Mouse (Mus musculus) intestine, embryonic 14.5 days (tissue): ENCODE results near the gene Cd200r1. TPM values are rescaled to one million over a fixed set of nuclear protein-coding genes. Genes with fewer than 3 reads are reported as not detected.
"Not testable (repeated sequence)": the region's sequence is repeated elsewhere in the genome, so short reads cannot be mapped to it uniquely, and the experiment has no call there.

ENCODE experiments used
- ATAC-seq: fragments of 200-750 bp; cut with Nextera tagmentation; replicated peaks from 2 replicates; pipeline ENCODE4 v1.8.0; 2017; ENCODE audit warnings: low read depth, moderate number of reproducible peaks, moderate TSS enrichment, moderate library complexity; ENCODE audit not compliant: low FRiP score, low TSS enrichment
- DNase-seq: peaks from one replicate; pipeline ENCODE4 v3.0.0-alpha.2; 2018; ENCODE audit warnings: low spot score
- H3K27ac ChIP-seq: fragments of 300-500 bp; sonication (generic); 2 replicates; pipeline ENCODE4 v1.5.1; 2014; ENCODE audit warnings: low read depth, mild to moderate bottlenecking, control low read depth
- H3K27me3 ChIP-seq: fragments of 300-500 bp; sonication (generic); replicated peaks from 2 replicates; pipeline ENCODE4 v1.6.1; 2014; ENCODE audit warnings: low read length, control low read depth; ENCODE audit not compliant: control insufficient read depth, insufficient read depth
- H3K36me3 ChIP-seq: fragments of 300-500 bp; sonication (generic); 2 replicates; pipeline ENCODE4 v1.6.1; 2014; ENCODE audit warnings: low read length, control low read depth; ENCODE audit not compliant: control insufficient read depth, insufficient read depth
- H3K4me1 ChIP-seq: fragments of 300-500 bp; sonication (generic); replicated peaks from 2 replicates; pipeline ENCODE4 v1.6.1; 2014; ENCODE audit warnings: low read length, control low read depth, mixed read lengths; ENCODE audit not compliant: control insufficient read depth, insufficient read depth
- H3K4me2 ChIP-seq: fragments of 300-500 bp; sonication (generic); 2 replicates; pipeline ENCODE4 v1.6.1; 2014; ENCODE audit warnings: low read length
- H3K4me3 ChIP-seq: fragments of 300-500 bp; sonication (generic); 2 replicates; pipeline ENCODE4 v1.5.1; 2014; ENCODE audit warnings: low read depth, low read length, control low read depth, mixed read lengths
- H3K9ac ChIP-seq: fragments of 300-500 bp; sonication (generic); 2 replicates; pipeline ENCODE4 v1.6.1; 2014; ENCODE audit warnings: mild to moderate bottlenecking, low read length
- H3K9me3 ChIP-seq: fragments of 300-500 bp; sonication (generic); 2 replicates; pipeline ENCODE4 v1.6.1; 2016; ENCODE audit warnings: low read length, control low read depth; ENCODE audit not compliant: control insufficient read depth
- WGBS: fragments of 180-500 bp; shearing (Covaris S2); extraction: QIAGEN DNeasy Blood & Tissue Kit; methylation state at CpG from one replicate; pipeline ENCODE4 v1.1.7; 2014; 5-methylcytosine and 5-hydroxymethylcytosine counted together
- polyA plus RNA-seq: library from polyadenylated mRNA; unstranded; fragments of >200 nt; fragmentation: Nextera tagmentation; extraction: Ambion mirVana; gene quantifications from 2 replicates; pipeline ENCODE4 v1.2.1, GENCODE M21; 2014

Cd200r1 gene
- polyA plus RNA-seq, 1 experiment from 2014 or later: 0.88 TPM

GRCm38 (mm10) chr16:44774201-44774600 is 8.7 kb downstream of the Cd200r1 start:
- WGBS: 84% methylated on average over 6 of the region's 6 CpGs
- H3K36me3 ChIP-seq: no peaks in the 10 kb centered on the region
- no peak for ATAC-seq
- no peak for DNase-seq
- no peak overlapping the region for H3K4me3 ChIP-seq
- H3K9me3 ChIP-seq: no peaks in the 10 kb centered on the region
- H3K9ac ChIP-seq: no peak overlapping the region
- no peak overlapping the region for H3K27ac ChIP-seq
- H3K4me1 ChIP-seq: no peaks in the 10 kb centered on the region
- H3K27me3 ChIP-seq: no peaks in the 10 kb centered on the region
- no peak overlapping the region for H3K4me2 ChIP-seq

- no peak overlapping the region for H3K27ac ChIP-seq
- H3K4me1 ChIP-seq: no peaks in the 10 kb centered on the region
- H3K4me3 ChIP-seq: no peak overlapping the region
- no peak overlapping the region for H3K9ac ChIP-seq
- H3K4me2 ChIP-seq: peak overlapping the region; percentile 24; the same call in 1 of the 2 replicates
- ATAC-seq (no peak), DNase-seq (no peak)
- 62% methylated on average over 17 of the region's 17 CpGs for WGBS
- H3K9me3 ChIP-seq: no peaks in the 10 kb centered on the region
- H3K36me3 ChIP-seq: no peaks in the 10 kb centered on the region
- no peaks in the 10 kb centered on the region for H3K27me3 ChIP-seq
These were observed 13.1 kb downstream of the Cd200r1 start for GRCm38 (mm10) chr16:44778538-44779147.

- DNase-seq (no peak), ATAC-seq (no peak)
- no peaks in the 10 kb centered on the region for H3K27me3 ChIP-seq
- H3K4me2 ChIP-seq: no peak overlapping the region
- no peaks in the 10 kb centered on the region for H3K36me3 ChIP-seq
- H3K4me3 ChIP-seq: no peak overlapping the region
- H3K9ac ChIP-seq: no peak overlapping the region
- H3K27ac ChIP-seq: no peak overlapping the region
- 79% methylated on average over 5 of the region's 5 CpGs for WGBS
- H3K4me1 ChIP-seq: no peaks in the 10 kb centered on the region
- no peaks in the 10 kb centered on the region for H3K9me3 ChIP-seq
These were observed 14.0 kb downstream of the Cd200r1 start for GRCm38 (mm10) chr16:44779494-44779893.

- no peak overlapping the region for H3K9ac ChIP-seq
- H3K4me3 ChIP-seq: no peak overlapping the region
- H3K27me3 ChIP-seq: no peaks in the 10 kb centered on the region
- H3K4me1 ChIP-seq: no peaks in the 10 kb centered on the region
- H3K36me3 ChIP-seq: no peaks in the 10 kb centered on the region
- 72% methylated on average over 4 of the region's 4 CpGs for WGBS
- H3K27ac ChIP-seq: no peak overlapping the region
- ATAC-seq (no peak), DNase-seq (no peak)
- no peaks in the 10 kb centered on the region for H3K9me3 ChIP-seq
- H3K4me2 ChIP-seq: no peak overlapping the region
These were observed 15.2 kb downstream of the Cd200r1 start for GRCm38 (mm10) chr16:44780751-44781150.

GRCm38 (mm10) chr16:44786934-44787333 is 21.4 kb downstream of the Cd200r1 start:
- Histone ChIP-seq H3K4me1 (no peaks in the 10 kb centered on the region), H3K9me3 (no peaks in the 10 kb centered on the region), H3K4me2 (no peak overlapping the region), H3K36me3 (no peaks in the 10 kb centered on the region), H3K9ac (no peak overlapping the region), H3K27me3 (no peaks in the 10 kb centered on the region), H3K4me3 (no peak overlapping the region), H3K27ac (no peak overlapping the region)
- WGBS: 74% methylated on average over 1 of the region's 1 CpGs
- ATAC-seq: no peak
- no peak for DNase-seq

- no peaks in the 10 kb centered on the region for H3K27me3 ChIP-seq
- no peak overlapping the region for H3K4me2 ChIP-seq
- H3K4me1 ChIP-seq: no peaks in the 10 kb centered on the region
- H3K9ac ChIP-seq: no peak overlapping the region
- no peak for DNase-seq
- H3K9me3 ChIP-seq: no peaks in the 10 kb centered on the region
- H3K36me3 ChIP-seq: no peaks in the 10 kb centered on the region
- no peak overlapping the region for H3K4me3 ChIP-seq
- no peak for ATAC-seq
- H3K27ac ChIP-seq: no peak overlapping the region
These were observed 28.9 kb downstream of the Cd200r1 start for GRCm38 (mm10) chr16:44794416-44794815.

- Histone ChIP-seq H3K9me3 (no peaks in the 10 kb centered on the region), H3K36me3 (no peaks in the 10 kb centered on the region), H3K27me3 (no peaks in the 10 kb centered on the region), H3K4me3 (no peak overlapping the region), H3K27ac (no peak overlapping the region), H3K4me2 (no peak overlapping the region), H3K9ac (no peak overlapping the region), H3K4me1 (no peaks in the 10 kb centered on the region)
- DNase-seq (no peak), ATAC-seq (no peak)
These were observed 40.4 kb downstream of the Cd200r1 start for GRCm38 (mm10) chr16:44805976-44806375.

- 91% methylated on average over 4 of the region's 4 CpGs for WGBS
- H3K27ac ChIP-seq, H3K9me3 ChIP-seq, H3K4me2 ChIP-seq, H3K4me1 ChIP-seq, H3K9ac ChIP-seq, H3K4me3 ChIP-seq, DNase-seq, ATAC-seq, H3K36me3 ChIP-seq, H3K27me3 ChIP-seq: not testable (repeated sequence)
These were observed 44.7 kb downstream of the Cd200r1 start for GRCm38 (mm10) chr16:44810223-44810622.

GRCm38 (mm10) chr16:44811544-44811943 is 46.0 kb downstream of the Cd200r1 start, which contains the start of gene Cd200r4:
Cd200r4 (plus strand) TSS chr16:44811733.
- 88% methylated on average over 3 of the region's 3 CpGs for WGBS

More at GRCm38 (mm10) chr16:44811544-44811943, 46.0 kb downstream of the Cd200r1 start, which contains the start of gene Cd200r4:
- Histone ChIP-seq H3K27ac (no peak within 1 kb of the TSS), H3K4me3 (no peak within 1 kb of the TSS), H3K36me3 (no peaks in the 10 kb centered on the region), H3K9me3 (no peaks in the 10 kb centered on the region), H3K27me3 (no peaks in the 10 kb centered on the region), H3K4me2 (no peak within 1 kb of the TSS), H3K9ac (no peak within 1 kb of the TSS), H3K4me1 (no peaks in the 10 kb centered on the region)
- DNase-seq: no peak
- no peak for ATAC-seq
